In genomic region chr6:36722769-36723549, GRCm38 (mm10) we compare ENCODE assay signal across 8 mouse cellular contexts.
DNase-seq lines count a peak whose midpoint lies in the region; ATAC-seq and TF ChIP-seq lines count a peak whose summit lies in the region.

No protein-coding gene starts in this region.

- H3K9ac ChIP-seq in kidney, embryonic 16.5 days (replicated peaks; ENCODE audit: low read length), result no peak overlapping the region
- no peak overlapping the region for H3K9ac ChIP-seq in heart, embryonic 11.5 days (ENCODE audit: low read depth, low read length)

- DNase-seq in kidney, postnatal 14 days, result no peak
- peak; percentile 37 to 49 for DNase-seq in frontal cortex, postnatal 14 days (ENCODE audit: low spot score in 2 of 2)
- peak; percentile 49 to 57 for DNase-seq in left cerebral cortex, adult 2 months (ENCODE audit: extremely low spot score in 1 of 2, low spot score in 2 of 2)
- peak; percentile 45 for DNase-seq in retina, postnatal 1 day
- DNase-seq in B cell, adult 2 months, result no peak
- no peak for DNase-seq in urinary bladder, postnatal 10 days (ENCODE audit: low spot score)

- no peak for TF ChIP-seq CTCF in left cerebral cortex, adult 2 months (IDR thresholded peaks at IDR 0.05)

- intact Hi-C loops in left cerebral cortex, adult 2 months (cut with DNase I), result no loop called here

- no peak overlapping the region for H3K4me3 ChIP-seq in kidney, embryonic 16.5 days (ENCODE audit: low read length)
- H3K4me3 ChIP-seq in left cerebral cortex, adult 2 months, result no peak overlapping the region
- H3K4me3 ChIP-seq in heart, embryonic 11.5 days (ENCODE audit: low read depth, low read length), result no peak overlapping the region

- peak overlapping the region; percentile 24; the same call in 1 of the 2 replicates for H3K27ac ChIP-seq in kidney, embryonic 16.5 days (ENCODE audit: low read length)
- H3K27ac ChIP-seq in left cerebral cortex, adult 2 months, result peak overlapping the region; percentile 80
- no peak overlapping the region for H3K27ac ChIP-seq in heart, embryonic 11.5 days (ENCODE audit: low read depth, low read length)

- H3K4me1 ChIP-seq in kidney, embryonic 16.5 days (ENCODE audit: insufficient read depth, low read length), result peaks cover 5% of the 10 kb centered on the region; the same call in 1 of the 2 replicates
- no peaks in the 10 kb centered on the region for H3K4me1 ChIP-seq in heart, embryonic 11.5 days (ENCODE audit: control insufficient read depth, insufficient read depth, low read length)

- no peaks in the 10 kb centered on the region for H3K9me3 ChIP-seq in kidney, embryonic 16.5 days (ENCODE audit: low read length)
- no peaks in the 10 kb centered on the region for H3K9me3 ChIP-seq in heart, embryonic 11.5 days (replicated peaks; ENCODE audit: control insufficient read depth, low read length)

- no peak overlapping the region for H3K4me2 ChIP-seq in kidney, embryonic 16.5 days (replicated peaks; ENCODE audit: low read depth, low read length)
- H3K4me2 ChIP-seq in heart, embryonic 11.5 days, result no peak overlapping the region

- 35% methylated on average over 5 of the region's 5 CpGs for WGBS in kidney, embryonic 16.5 days
- WGBS in heart, embryonic 11.5 days (ENCODE audit: insufficient replicate concordance), result 69% methylated on average over 5 of the region's 5 CpGs

- ATAC-seq in kidney, embryonic 16.5 days (ENCODE audit: low FRiP score, low TSS enrichment), result peak; percentile 90
- ATAC-seq in heart, embryonic 11.5 days (replicated peaks; ENCODE audit: insufficient number of reproducible peaks, low FRiP score, low TSS enrichment), result no peak

- peaks cover 16% of the 10 kb centered on the region; the same call in 1 of the 2 replicates for H3K36me3 ChIP-seq in kidney, embryonic 16.5 days (ENCODE audit: insufficient read depth, low read length)
- H3K36me3 ChIP-seq in heart, embryonic 11.5 days (ENCODE audit: control insufficient read depth, insufficient read depth, low read length), result peaks cover 3% of the 10 kb centered on the region; the same call in 1 of the 2 replicates

- no peaks in the 10 kb centered on the region for H3K27me3 ChIP-seq in kidney, embryonic 16.5 days (ENCODE audit: insufficient read depth, low read length)
- no peaks in the 10 kb centered on the region for H3K27me3 ChIP-seq in heart, embryonic 11.5 days (ENCODE audit: control insufficient read depth, insufficient read depth, low read length)

Comparison
In these comparisons a context has a peak if more than half of its experiments do, and no peak if none do; other contexts are left out.
1. DNase-seq: peak in frontal cortex, postnatal 14 days (2 of 2), left cerebral cortex, adult 2 months (2 of 2) and retina, postnatal 1 day (single experiment); none in kidney, postnatal 14 days (single experiment), B cell, adult 2 months (0 of 2) and urinary bladder, postnatal 10 days (single experiment).